Mouse (Mus musculus): ENCODE results near the gene Zfp598.
"Not testable (repeated sequence)": the region's sequence is repeated elsewhere in the genome, so short reads cannot be mapped to it uniquely, and the experiment has no call there.

Gene Zfp598

GRCm38 (mm10) chr17:24645916-24646315, 23.6 kb upstream of the Zfp598 start:
- in situ Hi-C loops (cut with MboI; ENCODE audit: unreplicated experiment in 2 of 2): no loop called here

DNA sequence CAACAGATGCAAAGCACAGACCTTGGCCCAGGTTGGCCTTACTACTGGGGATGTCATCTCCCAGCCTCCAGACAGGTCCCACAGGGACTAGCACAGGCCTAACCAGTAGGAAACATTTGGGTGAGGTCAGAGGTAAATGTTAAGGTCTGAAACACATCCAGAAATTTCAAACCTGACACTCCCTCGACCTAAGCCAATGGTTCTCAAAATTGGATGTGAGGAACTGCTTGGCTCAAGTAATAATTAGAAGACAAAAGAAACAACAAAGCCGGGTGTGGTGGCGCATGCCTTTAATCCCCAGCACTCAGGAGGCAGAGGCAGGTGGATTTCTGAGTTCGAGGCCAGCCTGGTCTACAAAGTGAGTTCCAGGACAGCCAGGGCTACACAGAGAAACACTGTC, 23.1 kb upstream of the Zfp598 start:
- in situ Hi-C loops (cut with MboI; ENCODE audit: unreplicated experiment in 2 of 2): no loop called here

GRCm38 (mm10) chr17:24647493-24647892, 22.0 kb upstream of the Zfp598 start:
- in situ Hi-C loops (cut with MboI; ENCODE audit: unreplicated experiment in 2 of 2): no loop called here

GRCm38 (mm10) chr17:24648731-24649377, 20.6 kb upstream of the Zfp598 start:
- in situ Hi-C loops (cut with MboI; ENCODE audit: unreplicated experiment in 2 of 2): no loop called here

DNA sequence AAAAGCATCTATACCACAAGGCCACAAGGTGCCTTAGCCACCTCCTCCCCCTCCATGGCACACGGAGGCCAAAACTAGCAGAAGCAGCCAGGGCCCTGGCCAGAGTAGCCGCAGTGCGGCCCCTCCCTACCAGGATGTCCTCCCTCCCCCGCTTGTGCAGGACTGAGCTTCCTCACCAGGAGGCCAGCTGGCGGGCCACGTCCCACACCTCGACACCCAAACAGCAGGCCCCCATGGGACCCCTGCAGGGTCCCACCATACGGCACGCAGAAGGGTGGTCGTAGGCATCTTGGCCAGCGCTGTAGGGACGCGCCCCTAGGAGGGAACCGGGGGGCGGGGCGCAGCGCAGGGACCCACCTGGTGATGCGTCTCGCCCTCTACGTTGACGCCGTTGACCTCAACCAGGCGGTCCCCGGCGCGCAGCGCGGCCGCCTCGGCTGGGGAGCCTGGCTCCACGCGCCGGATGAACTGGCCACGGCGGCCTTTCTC, 19.9 kb upstream of the Zfp598 start:
- in situ Hi-C loops (cut with MboI; ENCODE audit: unreplicated experiment in 2 of 2): loop anchor here in 1 of 2 experiments (5.0 to 10.0 kb wide), 2 partner anchors 107 to 155 kb away; no protein-coding TSS in a partner anchor

DNA sequence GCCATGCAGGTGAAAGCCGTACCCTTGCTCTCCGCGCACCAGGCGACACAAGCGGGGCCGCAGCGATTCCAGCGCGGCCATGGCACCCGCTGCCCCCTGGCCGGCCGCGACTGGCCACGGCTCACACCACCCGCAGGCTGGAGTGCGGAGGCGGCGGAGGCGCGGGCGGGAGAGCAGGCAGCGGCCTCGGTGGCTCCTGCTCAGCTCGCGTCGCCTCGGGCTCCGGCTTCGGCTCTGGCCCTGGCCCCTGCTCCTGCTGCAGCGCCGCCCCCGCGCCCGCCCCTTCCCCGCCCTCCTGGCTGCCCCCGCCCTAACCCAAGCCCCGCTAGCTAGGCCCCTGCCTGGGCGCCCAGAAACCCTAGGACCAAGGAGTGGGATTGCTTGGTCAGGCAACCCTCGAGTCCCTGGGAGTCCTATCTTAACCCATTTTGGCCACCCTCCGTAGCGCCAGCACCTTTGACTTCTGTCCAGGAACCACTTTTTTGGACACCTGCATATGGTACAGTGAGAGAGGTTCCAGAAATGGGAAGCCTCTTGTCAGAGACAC, 19.3 kb upstream of the Zfp598 start, which contains the start of gene Slc9a3r2:
TSS of gene Slc9a3r2 (minus strand) at position 258 of the 547 bp plus-strand sequence.
- in situ Hi-C loops (cut with MboI; ENCODE audit: unreplicated experiment in 2 of 2): loop anchor here in 1 of 2 experiments (5.0 to 10.0 kb wide), 2 partner anchors 108 to 155 kb away; no protein-coding TSS in a partner anchor

GRCm38 (mm10) chr17:24650766-24651165, 18.7 kb upstream of the Zfp598 start:
- in situ Hi-C loops (cut with MboI; ENCODE audit: unreplicated experiment in 2 of 2): loop anchor here in 1 of 2 experiments (5.0 to 10.0 kb wide), 2 partner anchors 108 to 156 kb away; no protein-coding TSS in a partner anchor

DNA sequence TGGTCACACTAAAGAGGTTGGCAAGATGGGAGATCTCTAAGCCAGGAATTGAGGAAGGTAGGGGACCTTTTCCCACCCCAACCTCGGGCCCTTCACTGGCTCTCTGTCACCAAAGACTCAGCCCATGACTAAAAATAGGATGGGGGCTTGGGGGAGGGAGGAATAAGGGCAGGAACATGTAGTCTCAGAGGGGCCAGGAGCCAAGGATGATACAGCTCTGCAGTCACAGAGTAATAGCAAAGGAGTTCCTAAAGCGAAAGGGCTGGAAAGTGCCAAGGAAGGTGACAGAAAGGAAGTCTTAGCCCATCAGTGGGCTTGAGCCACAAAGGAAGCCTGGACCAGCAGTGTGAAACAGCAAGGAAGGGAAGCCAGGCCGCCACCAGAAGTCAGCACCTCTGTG, 17.7 kb upstream of the Zfp598 start:
- in situ Hi-C loops (cut with MboI; ENCODE audit: unreplicated experiment in 2 of 2): loop anchor here in 1 of 2 experiments (5.0 to 10.0 kb wide), 2 partner anchors 110 to 157 kb away; no protein-coding TSS in a partner anchor

DNA sequence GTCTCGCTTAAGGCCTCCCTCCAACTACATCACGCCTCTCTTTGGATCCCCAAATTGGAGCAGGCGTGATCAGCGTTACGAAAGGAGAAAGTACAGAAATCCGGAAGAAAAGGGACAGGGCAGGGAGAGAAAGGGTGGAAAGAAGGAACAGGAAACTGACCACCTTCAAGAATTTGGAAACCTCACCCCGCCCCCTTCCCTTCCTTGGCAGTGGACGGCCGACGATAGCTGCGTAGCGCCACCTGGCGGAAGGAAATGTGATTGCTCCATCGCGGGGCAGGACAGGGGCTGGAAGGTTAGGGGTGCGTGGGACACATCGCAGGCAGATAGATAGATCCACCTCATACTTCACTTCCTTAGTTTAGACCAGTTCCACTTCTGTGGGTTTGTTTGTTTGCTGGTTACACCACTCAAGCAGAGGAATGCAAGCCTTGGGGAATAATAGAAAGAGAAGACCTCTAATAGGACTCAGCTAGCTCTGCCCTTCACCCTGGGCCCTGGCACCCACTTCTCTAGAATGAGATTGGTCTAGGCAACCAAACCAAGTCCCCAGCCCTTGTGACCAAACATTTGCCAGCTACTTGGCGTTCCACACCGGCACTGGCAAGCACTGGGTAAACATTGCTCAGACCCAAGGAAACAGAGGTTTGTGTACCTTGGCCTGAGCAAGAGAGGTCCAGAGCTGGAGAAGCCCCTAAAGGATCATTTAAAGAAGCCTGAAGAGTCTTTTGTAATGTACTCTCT, 15.3 kb upstream of the Zfp598 start:
- in situ Hi-C loops (cut with MboI; ENCODE audit: unreplicated experiment in 2 of 2): loop anchor here in 1 of 2 experiments (5.0 to 10.0 kb wide), 2 partner anchors 112 to 159 kb away; no protein-coding TSS in a partner anchor

- in situ Hi-C loops (cut with MboI; ENCODE audit: unreplicated experiment in 2 of 2): loop anchor here (5.0 to 10.0 kb wide), 3 partner anchors 113 to 160 kb away; partner anchors contain the start of gene Rab26 (in 1 of the 2)
Observed at GRCm38 (mm10) chr17:24654969-24655368, 14.5 kb upstream of the Zfp598 start.

DNA sequence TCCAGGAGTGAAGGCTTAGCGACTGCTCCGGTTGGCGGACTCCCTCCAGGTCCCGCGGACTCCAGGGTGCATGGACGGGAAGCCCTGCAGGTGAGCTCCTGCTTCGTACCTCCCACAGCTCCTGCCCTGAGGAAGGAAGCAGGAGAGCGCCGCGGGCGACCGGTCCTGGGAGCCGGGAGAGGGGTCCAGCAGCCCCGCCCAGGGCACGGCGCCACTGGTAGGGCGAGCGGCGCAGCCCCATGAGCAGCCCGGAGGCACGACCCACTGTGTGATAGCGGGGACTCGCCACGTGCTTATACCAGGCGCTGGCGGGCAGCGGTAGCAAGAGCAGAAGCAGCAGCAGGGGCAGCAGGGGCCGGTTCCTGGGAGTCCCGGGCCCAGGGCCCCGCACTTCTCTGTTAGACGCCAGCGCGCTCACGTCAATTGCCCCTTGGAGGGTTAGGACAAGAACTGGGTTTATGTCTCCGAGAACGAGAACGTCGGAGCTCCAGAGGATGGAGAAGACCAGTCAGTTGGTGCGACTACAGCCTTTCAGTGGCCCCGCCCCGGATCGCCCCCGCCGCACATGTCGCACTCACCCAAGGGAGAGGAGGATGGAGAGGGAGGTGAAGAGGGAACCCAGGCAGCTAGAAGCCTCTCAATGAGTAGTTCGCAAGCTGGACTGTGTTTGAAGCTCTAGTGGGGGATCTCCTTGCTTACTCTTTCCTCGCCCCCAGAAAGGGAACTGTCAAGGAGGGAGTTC, 11.3 kb upstream of the Zfp598 start, which contains the start of gene Npw:
TSS of gene Npw (minus strand) at position 441 of the 742 bp plus-strand sequence.
- in situ Hi-C loops (cut with MboI; ENCODE audit: unreplicated experiment in 2 of 2): loop anchor here (5.0 to 10.0 kb wide), 2 partner anchors 126 to 163 kb away; partner anchors contain the start of gene Rab26 (in 1 of the 2)

DNA sequence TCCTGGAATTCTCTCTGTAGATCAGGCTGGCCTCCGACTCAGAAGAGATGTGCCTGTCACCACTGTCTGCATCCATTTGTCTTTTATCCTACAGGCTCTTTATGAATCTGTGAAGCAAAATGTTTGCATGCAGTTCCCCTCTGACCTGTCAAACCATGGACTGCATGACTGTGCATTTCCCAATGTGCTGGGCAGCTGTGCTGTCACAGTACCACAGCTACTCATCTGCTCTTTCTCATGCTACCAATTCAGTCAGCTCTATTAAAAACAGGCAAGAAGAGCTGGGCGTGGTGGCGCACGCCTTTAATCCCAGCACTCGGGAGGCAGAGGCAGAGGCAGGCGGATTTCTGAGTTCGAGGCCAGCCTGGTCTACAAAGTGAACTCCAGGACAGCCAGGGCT, 2.5 kb upstream of the Zfp598 start:
- in situ Hi-C loops (cut with MboI; ENCODE audit: unreplicated experiment in 2 of 2): not testable (repeated sequence)

DNA sequence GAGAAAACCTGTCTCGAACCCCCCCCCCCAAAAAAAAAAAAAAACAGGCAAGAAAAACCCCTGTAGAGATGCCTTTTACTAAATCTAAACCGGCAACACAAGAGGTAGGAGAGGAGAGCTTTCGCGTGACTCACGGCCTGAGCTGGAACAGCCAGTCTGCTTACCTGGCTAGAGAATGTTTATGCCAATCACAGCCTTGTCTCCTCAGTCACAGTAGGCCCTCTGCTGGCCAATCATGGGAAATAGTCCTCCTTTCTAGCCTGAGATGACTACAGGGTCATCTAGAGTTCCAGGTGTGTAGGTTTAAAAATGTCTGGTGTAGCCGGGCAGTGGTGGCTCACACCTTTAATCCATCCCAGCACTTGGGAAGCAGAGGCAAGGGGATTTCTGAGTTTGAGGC, 2.1 kb upstream of the Zfp598 start:
- in situ Hi-C loops (cut with MboI; ENCODE audit: unreplicated experiment in 2 of 2): no loop called here

DNA sequence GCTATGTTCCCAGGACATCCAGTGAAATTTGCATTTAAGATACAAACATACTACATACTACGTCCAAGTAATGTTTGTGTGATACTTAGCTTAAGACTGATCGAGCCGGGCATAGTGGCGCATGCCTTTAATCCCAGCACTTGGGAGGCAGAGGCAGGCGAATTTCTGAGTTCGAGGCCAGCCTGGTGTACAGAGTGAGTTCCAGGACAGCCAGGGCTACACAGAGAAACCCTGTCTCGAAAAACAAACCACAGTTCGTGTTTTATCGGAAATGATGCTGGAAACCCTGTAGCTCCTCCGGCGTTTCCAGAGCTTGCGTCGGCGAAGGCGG, 308 bp upstream of the Zfp598 start:
- in situ Hi-C loops (cut with MboI; ENCODE audit: unreplicated experiment in 2 of 2): not testable (repeated sequence)

- in situ Hi-C loops (cut with MboI; ENCODE audit: unreplicated experiment in 2 of 2): no loop called here
Observed at GRCm38 (mm10) chr17:24670246-24670844, 858 bp downstream of the Zfp598 start.

GRCm38 (mm10) chr17:24671346-24671745, 1.9 kb downstream of the Zfp598 start:
- in situ Hi-C loops (cut with MboI; ENCODE audit: unreplicated experiment in 2 of 2): no loop called here

- in situ Hi-C loops (cut with MboI; ENCODE audit: unreplicated experiment in 2 of 2): no loop called here
Observed at GRCm38 (mm10) chr17:24672141-24672540, 2.7 kb downstream of the Zfp598 start.

- in situ Hi-C loops (cut with MboI; ENCODE audit: unreplicated experiment in 2 of 2): no loop called here
Observed at GRCm38 (mm10) chr17:24674277-24674676, 4.8 kb downstream of the Zfp598 start.

DNA sequence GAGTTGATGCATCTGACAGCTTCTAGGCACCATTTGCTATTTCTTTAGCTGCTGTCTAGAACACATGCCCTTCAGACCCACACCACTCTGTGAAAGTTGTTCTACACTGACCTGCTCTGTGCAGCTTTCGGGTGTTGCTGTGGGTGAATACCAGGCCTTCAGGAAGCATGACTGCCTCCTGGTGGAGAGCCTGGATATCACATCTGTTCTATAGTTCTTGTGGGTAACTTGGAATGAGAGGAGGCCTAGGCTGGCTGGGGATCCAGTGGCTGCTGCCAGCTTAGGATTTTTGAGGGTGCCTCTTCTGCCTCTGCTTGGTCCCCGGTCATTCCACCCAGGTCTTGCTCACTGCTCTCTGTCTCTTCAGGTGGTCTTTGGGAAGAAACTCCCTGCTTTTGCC, 6.7 kb downstream of the Zfp598 start:
- in situ Hi-C loops (cut with MboI; ENCODE audit: unreplicated experiment in 2 of 2): no loop called here

GRCm38 (mm10) chr17:24676877-24677276, 7.4 kb downstream of the Zfp598 start:
- in situ Hi-C loops (cut with MboI; ENCODE audit: unreplicated experiment in 2 of 2): no loop called here

Data from v-Abl transformed pro-B cells (cell line).